Mouse (Mus musculus): ENCODE results near the gene A930033H14Rik. TPM values are rescaled to one million over a fixed set of nuclear protein-coding genes. Genes with fewer than 3 reads are reported as not detected.

The A930033H14Rik gene
- 1.5 and 1.8 TPM in 2 replicates for polyA plus RNA-seq (2014; fragmentation: Nextera tagmentation; extraction: Ambion mirVana)

- ATAC-seq (ENCODE audit: low read depth), result peak; percentile 90
- H3K4me3 ChIP-seq (ENCODE audit: low read depth, low read length), result peak within 1 kb of the TSS; percentile 70
- H3K9ac ChIP-seq (replicated peaks; ENCODE audit: low read depth, low read length), result peak within 1 kb of the TSS; percentile 96
- peak within 1 kb of the TSS; percentile 93 for H3K4me2 ChIP-seq (ENCODE audit: low read depth, low read length)
- no peaks in the 10 kb centered on the region for H3K36me3 ChIP-seq (ENCODE audit: control insufficient read depth, insufficient read depth, low read length)
- no peaks in the 10 kb centered on the region for H3K27me3 ChIP-seq (ENCODE audit: control insufficient read depth, insufficient read depth, low read length)
- no peaks in the 10 kb centered on the region for H3K9me3 ChIP-seq (ENCODE audit: control insufficient read depth, low read length)
- WGBS, result under 1% methylated on average over 81 of the region's 84 CpGs
- peaks cover 10% of the 10 kb centered on the region; the same call in 1 of the 2 replicates for H3K4me1 ChIP-seq (ENCODE audit: control insufficient read depth, insufficient read depth, low read length)
- peak within 1 kb of the TSS; percentile 91 for H3K27ac ChIP-seq (ENCODE audit: low read depth, low read length)
Measured at GRCm38 (mm10) chr10:69212542-69213440, at the start of gene A930033H14Rik. Gene A930033H14Rik (minus strand): TSS chr10:69213098.

DNA sequence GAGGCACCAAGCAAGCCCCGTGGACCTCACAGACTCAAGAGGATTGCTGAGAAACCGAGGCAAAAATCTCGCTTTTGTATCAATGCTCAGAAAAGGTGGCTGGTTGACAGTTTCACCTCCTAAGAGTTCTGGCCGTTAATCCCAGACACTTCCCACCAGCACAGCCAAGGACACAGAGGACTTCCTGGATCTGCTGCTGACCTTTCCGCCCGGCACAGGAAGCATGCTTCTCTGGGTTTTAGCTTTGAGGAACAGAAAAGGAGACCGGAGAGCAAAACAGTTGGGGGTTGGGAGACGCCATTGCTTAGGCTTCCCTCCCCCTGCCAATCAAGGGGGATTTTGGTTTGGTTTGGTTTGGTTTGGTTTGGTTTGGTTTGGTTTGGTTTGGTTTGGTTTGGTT is 47.0 kb upstream of the A930033H14Rik start:
- Histone ChIP-seq H3K4me2 (ENCODE audit: low read depth, low read length) (no peak overlapping the region), H3K27me3 (ENCODE audit: control insufficient read depth, insufficient read depth, low read length) (no peaks in the 10 kb centered on the region), H3K9me3 (ENCODE audit: control insufficient read depth, low read length) (no peaks in the 10 kb centered on the region), H3K27ac (ENCODE audit: low read depth, low read length) (no peak overlapping the region), H3K9ac (replicated peaks; ENCODE audit: low read depth, low read length) (no peak overlapping the region), H3K36me3 (ENCODE audit: control insufficient read depth, insufficient read depth, low read length) (no peaks in the 10 kb centered on the region), H3K4me3 (ENCODE audit: low read depth, low read length) (no peak overlapping the region), H3K4me1 (ENCODE audit: control insufficient read depth, insufficient read depth, low read length) (no peaks in the 10 kb centered on the region)
- 94% methylated on average over 8 of the region's 8 CpGs for WGBS
- no peak for ATAC-seq (ENCODE audit: low read depth)

- no peak for ATAC-seq (ENCODE audit: low read depth)
- no peak overlapping the region for H3K4me3 ChIP-seq (ENCODE audit: low read depth, low read length)
- H3K9ac ChIP-seq (replicated peaks; ENCODE audit: low read depth, low read length), result no peak overlapping the region
- no peaks in the 10 kb centered on the region for H3K27me3 ChIP-seq (ENCODE audit: control insufficient read depth, insufficient read depth, low read length)
- H3K4me1 ChIP-seq (ENCODE audit: control insufficient read depth, insufficient read depth, low read length), result peaks cover 4% of the 10 kb centered on the region
- H3K36me3 ChIP-seq (ENCODE audit: control insufficient read depth, insufficient read depth, low read length), result no peaks in the 10 kb centered on the region
- no peaks in the 10 kb centered on the region for H3K9me3 ChIP-seq (ENCODE audit: control insufficient read depth, low read length)
- 84% methylated on average over 2 of the region's 2 CpGs for WGBS
- H3K27ac ChIP-seq (ENCODE audit: low read depth, low read length), result no peak overlapping the region
- H3K4me2 ChIP-seq (ENCODE audit: low read depth, low read length), result no peak overlapping the region
Measured at GRCm38 (mm10) chr10:69259161-69259560, 46.3 kb upstream of the A930033H14Rik start.

DNA sequence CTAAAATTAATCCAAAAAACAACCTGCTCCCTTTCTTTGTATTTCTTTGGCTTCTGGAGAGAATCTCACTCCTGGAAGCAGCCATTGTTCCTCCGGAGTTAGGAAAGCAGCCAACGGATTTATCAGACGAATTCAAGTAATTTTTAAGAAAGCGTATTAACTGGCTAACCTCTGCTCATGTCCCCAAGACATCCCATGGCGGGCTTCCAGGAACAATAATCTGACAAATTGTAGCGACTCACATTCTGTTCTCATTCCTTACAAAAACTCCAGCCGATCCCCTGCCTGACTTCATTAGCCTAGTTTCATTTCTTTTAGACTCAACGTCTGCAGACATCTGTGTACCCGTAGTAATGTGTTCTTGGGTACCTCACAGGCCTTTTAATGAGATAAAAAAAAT is 45.7 kb upstream of the A930033H14Rik start:
- Histone ChIP-seq H3K36me3 (ENCODE audit: control insufficient read depth, insufficient read depth, low read length) (no peaks in the 10 kb centered on the region), H3K9me3 (ENCODE audit: control insufficient read depth, low read length) (no peaks in the 10 kb centered on the region), H3K27me3 (ENCODE audit: control insufficient read depth, insufficient read depth, low read length) (no peaks in the 10 kb centered on the region), H3K4me3 (ENCODE audit: low read depth, low read length) (no peak overlapping the region), H3K4me1 (ENCODE audit: control insufficient read depth, insufficient read depth, low read length) (peaks cover 8% of the 10 kb centered on the region), H3K4me2 (ENCODE audit: low read depth, low read length) (no peak overlapping the region), H3K9ac (replicated peaks; ENCODE audit: low read depth, low read length) (no peak overlapping the region), H3K27ac (ENCODE audit: low read depth, low read length) (peak overlapping the region; percentile 30; the same call in 1 of the 2 replicates)
- ATAC-seq (ENCODE audit: low read depth), result no peak
- WGBS, result 70% methylated on average over 9 of the region's 9 CpGs

DNA sequence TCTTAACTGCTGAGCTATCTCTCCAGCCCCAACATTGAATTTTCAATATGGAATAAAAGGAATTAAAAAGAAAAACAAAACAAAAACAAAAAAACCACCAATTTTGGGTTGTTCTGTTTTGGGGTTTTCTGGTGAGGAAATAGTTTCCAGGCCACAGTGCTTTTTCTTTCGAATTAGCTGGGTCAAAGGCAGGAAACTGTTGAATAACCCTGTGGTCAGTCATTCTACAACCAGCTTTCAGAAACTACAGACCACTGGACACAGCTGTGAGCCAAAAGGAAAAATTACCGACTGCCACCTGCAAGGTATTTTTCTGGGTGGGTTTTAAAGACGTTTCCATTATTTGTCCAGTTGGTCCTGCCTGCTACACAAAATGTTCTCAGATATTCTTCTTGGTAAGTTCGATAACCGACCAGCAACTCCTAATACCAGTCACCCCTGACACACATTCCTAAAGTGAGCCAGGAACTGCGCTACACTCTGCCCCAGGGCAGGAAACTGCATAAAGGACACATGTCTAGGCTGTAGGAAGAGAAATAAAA is 44.8 kb upstream of the A930033H14Rik start:
- 83% methylated on average over 6 of the region's 6 CpGs for WGBS
- Histone ChIP-seq H3K4me2 (ENCODE audit: low read depth, low read length) (no peak overlapping the region), H3K27me3 (ENCODE audit: control insufficient read depth, insufficient read depth, low read length) (no peaks in the 10 kb centered on the region), H3K4me1 (ENCODE audit: control insufficient read depth, insufficient read depth, low read length) (peaks cover 9% of the 10 kb centered on the region), H3K9ac (replicated peaks; ENCODE audit: low read depth, low read length) (no peak overlapping the region), H3K27ac (ENCODE audit: low read depth, low read length) (no peak overlapping the region), H3K4me3 (ENCODE audit: low read depth, low read length) (no peak overlapping the region), H3K9me3 (ENCODE audit: control insufficient read depth, low read length) (no peaks in the 10 kb centered on the region), H3K36me3 (ENCODE audit: control insufficient read depth, insufficient read depth, low read length) (no peaks in the 10 kb centered on the region)
- ATAC-seq (ENCODE audit: low read depth), result no peak

GRCm38 (mm10) chr10:69255594-69255993 is 42.7 kb upstream of the A930033H14Rik start:
- Histone ChIP-seq H3K9me3 (ENCODE audit: control insufficient read depth, low read length) (no peaks in the 10 kb centered on the region), H3K27me3 (ENCODE audit: control insufficient read depth, insufficient read depth, low read length) (no peaks in the 10 kb centered on the region), H3K27ac (ENCODE audit: low read depth, low read length) (peak overlapping the region; percentile 39; the same call in 1 of the 2 replicates), H3K4me2 (ENCODE audit: low read depth, low read length) (no peak overlapping the region), H3K9ac (replicated peaks; ENCODE audit: low read depth, low read length) (no peak overlapping the region), H3K4me3 (ENCODE audit: low read depth, low read length) (no peak overlapping the region), H3K36me3 (ENCODE audit: control insufficient read depth, insufficient read depth, low read length) (no peaks in the 10 kb centered on the region), H3K4me1 (ENCODE audit: control insufficient read depth, insufficient read depth, low read length) (peaks cover 9% of the 10 kb centered on the region)
- ATAC-seq (ENCODE audit: low read depth), result no peak
- 40% methylated on average over 5 of the region's 5 CpGs for WGBS

- Histone ChIP-seq H3K4me1 (ENCODE audit: control insufficient read depth, insufficient read depth, low read length) (peaks cover 9% of the 10 kb centered on the region), H3K27me3 (ENCODE audit: control insufficient read depth, insufficient read depth, low read length) (no peaks in the 10 kb centered on the region), H3K9me3 (ENCODE audit: control insufficient read depth, low read length) (no peaks in the 10 kb centered on the region), H3K4me3 (ENCODE audit: low read depth, low read length) (no peak overlapping the region), H3K27ac (ENCODE audit: low read depth, low read length) (0 out of 2 replicates have a peak overlapping the region, but pooled peaks have one; percentile 18), H3K36me3 (ENCODE audit: control insufficient read depth, insufficient read depth, low read length) (no peaks in the 10 kb centered on the region), H3K9ac (replicated peaks; ENCODE audit: low read depth, low read length) (no peak overlapping the region), H3K4me2 (ENCODE audit: low read depth, low read length) (no peak overlapping the region)
- peak; percentile 48; the same call in 1 of the 2 replicates for ATAC-seq (ENCODE audit: low read depth)
- WGBS, result 15% methylated on average over 8 of the region's 8 CpGs
Measured at GRCm38 (mm10) chr10:69254390-69254847, 41.5 kb upstream of the A930033H14Rik start.

- Histone ChIP-seq H3K36me3 (ENCODE audit: control insufficient read depth, insufficient read depth, low read length) (no peaks in the 10 kb centered on the region), H3K4me2 (ENCODE audit: low read depth, low read length) (no peak overlapping the region), H3K9ac (replicated peaks; ENCODE audit: low read depth, low read length) (no peak overlapping the region), H3K4me3 (ENCODE audit: low read depth, low read length) (no peak overlapping the region), H3K27me3 (ENCODE audit: control insufficient read depth, insufficient read depth, low read length) (no peaks in the 10 kb centered on the region), H3K9me3 (ENCODE audit: control insufficient read depth, low read length) (no peaks in the 10 kb centered on the region), H3K4me1 (ENCODE audit: control insufficient read depth, insufficient read depth, low read length) (peaks cover 9% of the 10 kb centered on the region), H3K27ac (ENCODE audit: low read depth, low read length) (no peak overlapping the region)
- ATAC-seq (ENCODE audit: low read depth), result no peak
- WGBS, result 78% methylated on average over 5 of the region's 5 CpGs
Measured at GRCm38 (mm10) chr10:69253686-69254080, 40.8 kb upstream of the A930033H14Rik start.
